ENCODE assay signal across 8 mouse cellular contexts in the genomic region with DNA sequence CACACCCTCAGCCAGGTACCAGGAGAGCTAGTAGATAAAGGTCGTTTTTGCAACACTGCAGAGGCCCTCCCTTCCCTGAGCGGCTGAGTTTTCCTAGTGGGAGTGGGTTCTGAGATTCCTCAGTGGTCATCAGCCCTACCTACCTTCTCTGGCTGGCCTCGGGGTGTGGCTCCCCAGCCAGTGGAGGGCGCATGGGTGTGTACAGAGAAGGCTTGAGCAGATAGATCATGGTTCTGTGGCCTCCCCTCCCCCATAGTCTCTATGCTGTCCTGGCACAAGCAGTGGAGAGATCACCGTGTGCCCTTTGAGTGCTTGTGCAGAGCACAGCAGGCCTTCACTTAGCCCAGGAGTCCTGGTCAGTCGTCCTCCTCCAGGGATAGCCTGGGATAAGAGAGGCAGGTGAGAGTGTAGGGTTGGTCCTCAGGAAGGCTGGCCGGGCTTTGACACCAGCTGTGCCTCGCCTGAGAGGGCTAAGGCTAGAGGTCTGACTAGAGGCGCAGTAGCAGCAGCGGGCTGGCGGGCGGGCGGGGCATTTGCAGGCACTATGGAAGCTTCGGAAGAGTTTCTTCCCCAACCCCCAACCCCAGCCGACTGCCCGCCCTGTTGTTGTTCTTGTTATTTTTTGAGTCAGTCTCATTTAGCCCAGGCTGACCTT. TPM values are rescaled to one million over a fixed set of nuclear protein-coding genes. Genes with fewer than 3 reads are reported as not detected.
DNase-seq lines count a peak whose midpoint lies in the region; ATAC-seq lines count a peak whose summit lies in the region.

No protein-coding gene starts in this region.

- DNase-seq in kidney, adult 9 months = peak; percentile 41
- DNase-seq in NIH3T3 (ENCODE audit: low read depth) = peak; percentile 71
- peak; percentile 80 for DNase-seq in induced T-regulatory cell, adult 2 months (ENCODE audit: low read depth)
- DNase-seq in ovary, postnatal 36 days (ENCODE audit: low spot score) = no peak
- DNase-seq in embryo, embryonic 11 days = no peak

- H3K27me3 ChIP-seq in kidney, embryonic 15.5 days = peaks cover 27% of the 10 kb centered on the region; the same call in 1 of the 2 replicates
- H3K27me3 ChIP-seq in hindbrain, embryonic 12.5 days = peaks cover 51% of the 10 kb centered on the region

- no peak overlapping the region for H3K27ac ChIP-seq in kidney, embryonic 15.5 days
- H3K27ac ChIP-seq in hindbrain, embryonic 12.5 days = no peak overlapping the region

- no peaks in the 10 kb centered on the region for H3K9me3 ChIP-seq in kidney, embryonic 15.5 days (replicated peaks)
- no peaks in the 10 kb centered on the region for H3K9me3 ChIP-seq in hindbrain, embryonic 12.5 days (replicated peaks)

- no peak overlapping the region for H3K9ac ChIP-seq in kidney, embryonic 15.5 days
- H3K9ac ChIP-seq in hindbrain, embryonic 12.5 days = no peak overlapping the region

- WGBS in kidney, embryonic 15.5 days = 30% methylated on average over 16 of the region's 16 CpGs
- 43% methylated on average over 16 of the region's 16 CpGs for WGBS in hindbrain, embryonic 12.5 days

- peaks cover 17% of the 10 kb centered on the region for H3K36me3 ChIP-seq in kidney, embryonic 15.5 days
- peaks cover 24% of the 10 kb centered on the region for H3K36me3 ChIP-seq in hindbrain, embryonic 12.5 days

- H3K4me1 ChIP-seq in kidney, embryonic 15.5 days = peaks cover 69% of the 10 kb centered on the region
- peaks cover 38% of the 10 kb centered on the region for H3K4me1 ChIP-seq in hindbrain, embryonic 12.5 days

- H3K4me2 ChIP-seq in kidney, embryonic 15.5 days = no peak overlapping the region
- H3K4me2 ChIP-seq in hindbrain, embryonic 12.5 days (replicated peaks) = no peak overlapping the region

- ATAC-seq in kidney, embryonic 15.5 days (replicated peaks; ENCODE audit: low FRiP score) = no peak
- ATAC-seq in megakaryocyte, adult 5-6 weeks (ENCODE audit: poor library complexity, severe bottlenecking) = peak; percentile 21; the same call in 1 of the 2 replicates
- ATAC-seq in hindbrain, embryonic 12.5 days (ENCODE audit: low FRiP score) = no peak

- H3K4me3 ChIP-seq in kidney, embryonic 15.5 days (replicated peaks) = no peak overlapping the region
- H3K4me3 ChIP-seq in hindbrain, embryonic 12.5 days = no peak overlapping the region

RNA-seq across cellular contexts. Expression of gene Crip1, which starts 2.4 kb away (rescaled TPM):
- 309 and 310 TPM in 2 replicates for polyA plus RNA-seq in kidney, embryonic 15.5 days (2015; fragmentation: Nextera tagmentation; extraction: Ambion mirVana)
- 2,464 and 2,556 TPM in 2 replicates for total RNA-seq in megakaryocyte, adult 5-6 weeks (2015)
- total RNA-seq in megakaryocyte, adult 5-6 weeks (2017) = 1,998 and 2,176 TPM in 2 replicates
- polyA plus RNA-seq in hindbrain, embryonic 12.5 days (2016; fragmentation: Nextera tagmentation; extraction: Ambion mirVana) = 84.5 and 90.8 TPM in 2 replicates

RNA-seq across cellular contexts. Expression of gene Tedc1, which starts 7.7 kb away (rescaled TPM):
- polyA plus RNA-seq in kidney, embryonic 15.5 days (2015; fragmentation: Nextera tagmentation; extraction: Ambion mirVana) = 40.2 and 42.0 TPM in 2 replicates
- total RNA-seq in megakaryocyte, adult 5-6 weeks (2015) = 3.6 and 3.7 TPM in 2 replicates
- 12.3 and 13.0 TPM in 2 replicates for total RNA-seq in megakaryocyte, adult 5-6 weeks (2017)
- polyA plus RNA-seq in hindbrain, embryonic 12.5 days (2016; fragmentation: Nextera tagmentation; extraction: Ambion mirVana) = 34.1 and 38.5 TPM in 2 replicates

RNA-seq across cellular contexts. Expression of gene Crip2, which starts 8.5 kb away (rescaled TPM):
- polyA plus RNA-seq in kidney, embryonic 15.5 days (2015; fragmentation: Nextera tagmentation; extraction: Ambion mirVana) = 203 and 210 TPM in 2 replicates
- total RNA-seq in megakaryocyte, adult 5-6 weeks (2015) = 0.38 and 2.0 TPM in 2 replicates
- total RNA-seq in megakaryocyte, adult 5-6 weeks (2017) = 2.1 TPM in 1 of 2 replicates, not detected in the other
- polyA plus RNA-seq in hindbrain, embryonic 12.5 days (2016; fragmentation: Nextera tagmentation; extraction: Ambion mirVana) = 217 and 245 TPM in 2 replicates

RNA-seq across cellular contexts. Expression of gene Tmem121, which starts 37.2 kb away (rescaled TPM):
- 9.5 and 10.5 TPM in 2 replicates for polyA plus RNA-seq in kidney, embryonic 15.5 days (2015; fragmentation: Nextera tagmentation; extraction: Ambion mirVana)
- 0.69 TPM in 1 of 2 replicates, not detected in the other for total RNA-seq in megakaryocyte, adult 5-6 weeks (2015)
- total RNA-seq in megakaryocyte, adult 5-6 weeks (2017) = not detected in 2 replicates
- polyA plus RNA-seq in hindbrain, embryonic 12.5 days (2016; fragmentation: Nextera tagmentation; extraction: Ambion mirVana) = 22.9 and 23.2 TPM in 2 replicates

RNA-seq across cellular contexts. Expression of gene Mta1, which starts 50.4 kb away (rescaled TPM):
- 16.0 and 16.3 TPM in 2 replicates for polyA plus RNA-seq in kidney, embryonic 15.5 days (2015; fragmentation: Nextera tagmentation; extraction: Ambion mirVana)
- total RNA-seq in megakaryocyte, adult 5-6 weeks (2015) = 32.0 and 35.5 TPM in 2 replicates
- total RNA-seq in megakaryocyte, adult 5-6 weeks (2017) = 14.5 and 21.4 TPM in 2 replicates
- polyA plus RNA-seq in hindbrain, embryonic 12.5 days (2016; fragmentation: Nextera tagmentation; extraction: Ambion mirVana) = 16.9 and 18.9 TPM in 2 replicates

Comparison
In these comparisons a context has a peak if more than half of its experiments do, and no peak if none do; other contexts are left out.
1. DNase-seq: peak in kidney, adult 9 months (single experiment), NIH3T3 (single experiment) and induced T-regulatory cell, adult 2 months (single experiment); none in ovary, postnatal 36 days (single experiment) and embryo, embryonic 11 days (single experiment).